Mouse (Mus musculus) c-Kit-negative CD71-positive TER-119-positive erythroid progenitor cells, embryonic 14.5 days (primary cell): ENCODE results near the gene St6galnac5.
A peak's percentile ranks its signal among the peaks of the same experiment; 100 is the strongest.

Experiments used
- DNase-seq: peaks from one replicate; pipeline ENCODE4 v3.0.0-alpha.2; 2013; ENCODE audit warnings: low read depth, low spot score

St6galnac5 gene

DNA sequence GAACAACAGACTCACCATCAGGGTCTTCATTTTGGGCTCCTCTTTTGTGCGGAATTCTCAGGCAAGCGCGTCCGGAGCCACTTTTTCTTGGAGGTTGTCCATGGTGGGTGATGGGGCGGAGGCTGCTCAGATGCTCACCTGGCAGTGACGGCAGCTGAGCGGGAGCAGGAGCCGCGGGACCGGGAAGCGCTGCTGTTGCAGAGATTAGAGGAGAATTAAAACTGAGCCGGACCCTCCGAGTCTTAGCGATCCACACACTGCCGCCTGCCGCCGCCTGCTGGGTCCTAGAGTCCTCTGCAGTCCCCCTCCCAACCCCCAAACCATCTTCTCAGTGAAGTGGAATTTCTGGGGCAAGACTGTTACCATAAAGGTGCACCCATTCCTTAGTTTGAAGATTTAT lies at the start of gene St6galnac5:
St6galnac5 (minus strand) TSS at position 259 of the 400 bp plus-strand sequence.
- no peak for DNase-seq

GRCm38 (mm10) chr3:153030756-153031155 lies 48.7 kb upstream of the St6galnac5 start:
- no peak for DNase-seq

DNA sequence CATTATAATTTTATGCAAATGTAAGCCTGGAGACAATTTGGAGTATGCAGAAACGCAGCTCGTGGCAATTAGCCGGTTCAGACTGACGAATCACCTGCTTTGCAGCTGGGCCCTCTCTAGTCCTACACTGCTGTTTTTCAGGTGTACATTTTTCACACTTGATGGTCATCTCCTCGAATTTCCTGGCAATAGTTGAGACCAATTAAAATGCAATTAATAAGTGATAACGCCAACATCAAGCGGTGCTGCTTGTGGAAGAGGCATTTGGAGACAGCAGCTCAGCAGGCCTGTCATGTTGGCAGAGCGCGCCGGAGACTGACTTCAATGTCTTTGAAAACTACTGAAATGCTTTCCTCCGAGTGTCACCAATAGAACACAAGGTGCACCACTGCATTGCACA lies 42.0 kb upstream of the St6galnac5 start:
- DNase-seq: no peak

DNA sequence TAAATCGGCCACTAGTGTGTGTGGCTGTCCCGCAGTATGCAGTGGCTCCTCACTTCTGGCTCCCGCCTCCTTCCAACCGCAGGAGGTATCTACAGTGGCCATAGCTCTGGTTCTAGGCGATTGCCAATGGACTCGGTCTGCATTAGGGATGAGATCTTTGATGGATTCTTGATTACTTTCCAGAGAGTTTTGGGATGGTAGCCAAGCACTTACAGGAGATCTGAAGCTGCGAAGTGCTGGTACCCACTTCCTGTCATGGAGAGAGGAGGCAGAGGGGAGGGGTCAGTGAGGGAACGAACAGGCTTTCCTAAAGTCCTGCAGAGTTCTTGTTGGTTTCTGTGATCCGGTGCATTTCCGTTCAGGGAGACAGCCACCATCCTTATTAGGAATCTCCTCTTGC lies 36.0 kb upstream of the St6galnac5 start:
- no peak for DNase-seq

- DNase-seq: no peak
Measured at GRCm38 (mm10) chr3:153016355-153016754, 34.3 kb upstream of the St6galnac5 start.

DNA sequence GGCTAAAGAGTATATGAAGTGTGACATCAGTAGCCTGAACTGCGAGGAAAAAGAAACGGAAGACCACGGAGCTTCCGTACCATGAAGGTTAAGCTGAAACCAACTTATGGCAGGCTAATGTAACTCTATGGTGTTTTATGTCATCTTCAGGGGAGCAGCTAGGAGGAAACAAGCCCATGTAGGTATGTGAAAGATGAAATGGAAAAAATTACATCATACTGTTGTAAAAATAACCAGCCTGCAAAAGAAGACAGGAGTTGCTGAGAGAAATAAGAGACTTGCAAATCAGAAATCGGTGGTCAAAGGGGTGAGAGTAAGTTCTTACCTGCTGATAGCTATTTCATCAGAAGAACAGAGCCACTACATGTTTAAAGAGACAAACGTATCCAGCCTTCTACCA lies 24.8 kb upstream of the St6galnac5 start:
- DNase-seq: no peak

DNA sequence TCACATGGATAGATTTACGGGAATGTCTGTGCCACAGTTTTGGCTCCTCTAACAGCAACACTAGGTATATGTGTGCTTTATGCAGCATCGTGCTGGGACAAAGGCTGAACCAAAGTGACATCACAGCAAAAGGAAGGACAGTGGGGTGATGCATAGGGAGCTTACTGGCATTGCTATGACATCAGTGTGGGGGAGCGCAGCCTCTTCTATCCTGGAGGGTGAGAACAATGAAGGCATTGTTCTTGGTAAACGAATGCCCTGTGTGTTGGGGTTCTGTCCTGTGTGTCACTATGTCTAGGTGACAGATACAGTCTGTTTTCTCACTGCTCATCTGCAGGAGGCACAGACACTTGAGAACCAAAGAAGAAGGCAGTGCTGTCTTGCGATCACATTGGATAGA lies 16.9 kb upstream of the St6galnac5 start:
- DNase-seq: no peak

GRCm38 (mm10) chr3:152998106-152998505 lies 16.1 kb upstream of the St6galnac5 start:
- no peak for DNase-seq

DNA sequence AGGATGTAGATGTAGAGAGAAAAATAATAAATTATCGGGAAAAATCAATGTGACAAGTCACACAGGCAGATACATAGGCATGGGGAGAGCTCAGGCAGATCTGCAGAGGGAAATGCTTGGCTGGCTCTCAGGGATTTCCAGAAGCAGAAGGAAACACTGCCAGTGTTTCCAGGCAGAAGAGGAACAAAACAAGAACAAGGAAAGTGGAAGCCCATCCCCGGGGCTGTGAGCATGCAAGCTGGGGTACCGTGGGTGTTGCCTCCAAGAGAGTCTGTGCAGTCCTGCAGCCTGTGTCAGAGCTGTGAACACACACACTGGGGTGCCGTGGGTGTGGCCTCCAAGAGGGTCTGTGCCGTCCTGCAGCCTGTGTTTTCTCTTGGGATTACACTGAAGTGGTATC lies 11.6 kb upstream of the St6galnac5 start:
- no peak for DNase-seq

GRCm38 (mm10) chr3:152990787-152991186 lies 8.7 kb upstream of the St6galnac5 start:
- no peak for DNase-seq

- DNase-seq: no peak
Measured at GRCm38 (mm10) chr3:152980978-152981974, 770 bp downstream of the St6galnac5 start.

DNA sequence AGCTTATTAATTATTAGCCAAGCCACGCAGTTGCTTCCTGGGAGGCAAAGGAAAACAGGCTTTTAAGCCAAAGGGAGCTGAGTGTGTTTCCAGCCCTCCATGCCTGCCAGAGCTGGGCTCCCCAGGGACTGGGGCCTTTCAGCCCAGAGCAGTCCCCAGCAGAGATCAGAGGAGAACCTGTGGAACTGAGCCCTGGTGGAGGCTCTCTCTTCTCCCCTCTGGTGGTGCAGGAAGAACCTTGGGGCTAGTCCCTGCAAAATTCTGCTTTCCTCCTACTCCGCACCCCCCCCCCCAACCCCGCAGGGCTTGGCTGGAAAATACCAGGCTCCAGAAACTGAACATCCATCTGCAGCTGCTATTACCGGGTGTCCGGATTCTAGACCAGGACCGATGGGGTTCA lies 1.6 kb downstream of the St6galnac5 start:
- no peak for DNase-seq

DNA sequence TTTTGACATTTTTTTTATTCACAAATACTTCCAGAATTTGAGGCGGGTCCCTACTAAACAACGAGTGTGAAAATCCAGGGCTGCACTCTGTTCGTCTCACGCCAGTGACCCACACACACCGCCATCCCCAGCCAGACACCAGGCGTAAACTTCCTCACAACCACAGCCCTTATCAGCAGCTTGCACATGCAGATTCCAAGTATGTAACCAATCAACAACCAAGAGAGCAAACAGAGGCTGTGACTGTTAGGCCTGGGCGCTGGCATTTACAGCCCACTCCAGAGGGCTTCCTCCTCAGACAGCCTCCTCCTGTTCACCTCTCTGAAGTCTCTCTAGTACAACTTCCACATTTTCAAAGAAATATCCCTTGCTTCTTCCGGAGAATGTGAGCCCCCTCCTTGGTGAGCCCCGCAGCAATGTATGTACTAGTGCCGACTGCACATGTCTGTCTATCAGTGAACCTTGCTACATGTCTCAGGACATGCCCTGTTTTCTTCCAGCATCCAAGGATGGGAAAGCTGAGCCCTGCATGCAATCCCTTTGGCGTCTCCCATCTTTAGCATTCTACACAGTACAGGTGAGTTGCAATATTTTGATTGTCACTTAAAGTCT lies 2.5 kb downstream of the St6galnac5 start:
- DNase-seq: no peak

DNA sequence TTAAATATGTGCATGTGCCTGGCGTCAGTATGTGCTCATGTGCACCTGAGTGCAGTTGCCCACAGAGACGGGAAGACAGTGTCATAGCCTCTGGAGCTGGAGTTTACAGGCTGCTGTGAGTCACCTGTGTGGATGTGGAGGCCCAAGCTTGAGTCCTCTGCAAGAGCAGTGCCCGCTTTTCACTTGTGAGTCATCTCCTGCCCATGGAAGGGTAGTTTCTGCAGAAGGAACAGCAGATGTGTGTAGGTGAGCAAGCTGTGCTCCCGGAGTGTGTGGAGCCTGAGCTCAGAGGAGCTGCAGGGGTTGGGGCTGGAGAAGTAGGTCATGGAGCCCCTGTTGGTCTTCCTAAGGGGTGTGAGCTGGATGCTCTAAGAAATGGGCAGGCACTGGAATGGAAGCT lies 10.7 kb downstream of the St6galnac5 start:
- DNase-seq: no peak

DNA sequence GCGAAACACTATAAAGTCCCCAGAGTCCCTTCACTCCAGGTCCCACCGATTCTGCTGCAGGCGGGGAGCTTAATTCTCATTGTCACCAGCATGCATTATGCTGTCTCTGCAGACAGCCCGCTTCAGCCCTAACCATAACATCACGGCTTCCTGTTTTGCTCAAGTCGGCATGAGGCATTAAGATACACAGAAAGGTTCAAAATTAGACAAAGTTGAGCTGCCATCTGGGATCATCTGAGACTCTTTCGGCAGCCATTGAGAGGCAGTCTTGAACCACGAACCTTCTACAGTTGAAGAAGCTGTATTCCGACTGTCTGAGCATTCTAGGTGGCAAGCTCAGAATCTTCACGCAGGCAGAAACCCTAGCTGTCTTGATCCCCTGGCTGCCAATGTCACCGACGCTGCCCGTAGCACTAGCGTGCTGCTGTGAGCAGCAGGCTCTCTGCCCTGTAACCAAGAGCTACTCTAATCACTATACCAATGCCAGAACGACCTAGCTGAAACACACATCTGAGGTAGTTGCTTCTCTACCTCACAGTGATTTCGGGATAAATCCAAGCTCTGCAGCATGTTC lies 12.2 kb downstream of the St6galnac5 start:
- DNase-seq: no peak

- DNase-seq: no peak
Measured at GRCm38 (mm10) chr3:152961855-152962376, 20.1 kb downstream of the St6galnac5 start.

- peak; percentile 44 for DNase-seq
Measured at GRCm38 (mm10) chr3:152958358-152959150, 23.5 kb downstream of the St6galnac5 start.

DNA sequence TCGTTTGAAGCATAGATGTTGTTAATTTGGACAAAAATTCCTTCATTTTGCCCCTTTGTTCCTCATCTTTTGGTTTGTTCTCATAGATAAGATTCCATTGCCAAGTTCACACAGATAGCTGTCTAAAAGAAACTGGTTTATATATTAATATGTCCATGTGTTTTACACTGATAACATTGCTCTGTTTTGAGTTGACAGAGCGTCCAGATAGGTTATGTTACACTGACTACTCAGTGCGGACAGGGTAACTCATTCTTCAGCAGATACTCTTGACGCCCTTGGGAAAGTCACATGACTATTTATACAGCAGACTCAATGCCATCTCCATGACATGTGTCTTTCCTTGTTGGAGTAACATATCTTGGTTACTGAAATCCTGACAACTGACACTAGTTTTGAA lies 25.3 kb downstream of the St6galnac5 start:
- no peak for DNase-seq

DNA sequence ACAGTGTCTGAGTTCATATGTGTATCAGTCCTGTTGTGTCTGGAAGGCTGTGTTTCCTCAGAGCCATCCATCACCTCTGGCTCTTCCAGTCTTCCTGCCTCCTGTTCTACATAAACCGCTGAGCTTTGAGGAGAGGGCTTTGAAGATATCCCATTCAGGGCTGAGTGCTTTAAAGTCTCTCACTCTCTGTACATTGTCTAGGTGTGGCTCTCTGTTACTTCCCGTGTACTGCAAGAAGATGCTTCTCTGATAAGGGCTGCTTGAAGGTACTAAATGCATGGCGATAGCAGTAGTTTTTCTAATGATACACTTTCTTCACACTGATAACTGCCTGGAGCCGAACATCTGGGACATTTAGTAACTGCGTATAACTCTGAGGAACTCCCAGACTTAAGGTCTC lies 26.0 kb downstream of the St6galnac5 start:
- no peak for DNase-seq

GRCm38 (mm10) chr3:152951634-152952545 lies 30.2 kb downstream of the St6galnac5 start:
- DNase-seq: no peak
